Mouse (Mus musculus): Measurements from ENCODE around the gene Tm6sf1. TPM values are rescaled to one million over a fixed set of nuclear protein-coding genes. Genes with fewer than 3 reads are reported as not detected.

Tm6sf1 gene
- total RNA-seq, 1 experiment from 2014 or later: 215 TPM

Other genes with a start within 250 kb of the Tm6sf1 start
- 0.29 TPM in 1 of 3 replicates, not detected in the others for gene Homer2, start 151.5 kb upstream of the Tm6sf1 start, total RNA-seq (2017)
- 111 to 183 TPM (median 145 TPM) in 3 replicates for gene Ramac, start 96.1 kb upstream of the Tm6sf1 start, total RNA-seq (2017)
- gene 3110040N11Rik, start 69.5 kb upstream of the Tm6sf1 start, total RNA-seq (2017): 24.4 to 67.1 TPM (median 60.9 TPM) in 3 replicates
- gene Btbd1, start 29.6 kb upstream of the Tm6sf1 start, total RNA-seq (2017): 91.7 to 129 TPM (median 116 TPM) in 3 replicates
- not detected in 3 replicates for gene Gm10160, start 3.2 kb upstream of the Tm6sf1 start, total RNA-seq (2017)
- 2.1 to 2.8 TPM (median 2.6 TPM) in 3 replicates for gene Hdgfl3, start 75.5 kb downstream of the Tm6sf1 start, total RNA-seq (2017)
- not detected in 3 replicates for gene Bnc1, start 133.3 kb downstream of the Tm6sf1 start, total RNA-seq (2017)